Mouse (Mus musculus) erythroblast, adult 5-6 weeks (primary cell): ENCODE data around the gene Lat2. TPM values are rescaled to one million over a fixed set of nuclear protein-coding genes. Genes with fewer than 3 reads are reported as not detected.
A peak's percentile ranks its signal among the peaks of the same experiment; 100 is the strongest.

ENCODE experiments used
- ATAC-seq: replicated peaks from 2 replicates; pipeline ENCODE4 v1.8.0; 2016; ENCODE audit warnings: moderate number of reproducible peaks, mild to moderate bottlenecking, moderate TSS enrichment, inconsistent platforms; ENCODE audit not compliant: poor library complexity, low FRiP score, severe bottlenecking
- total RNA-seq, 2 experiments: library from RNA; stranded (forward) in 1 of 2; stranded (reverse) in 1 of 2; fragments of 150-400 nt in 1 of 2; fragments of 200-764, 138-1000 nt in 1 of 2; gene quantifications; 2 replicates each; pipeline versions ENCODE4 v1.2.3 to v1.2.4; 2015 to 2017; ENCODE audit warnings: low replicate concordance in 2 of 2

Lat2 gene
- total RNA-seq, 2 experiments from 2014 or later, result 1.5 to 10.9 TPM

- ATAC-seq, result no peak
Observed at GRCm38 (mm10) chr5:134615380-134615779, 555 bp upstream of the Lat2 start.

- no peak for ATAC-seq
Observed at GRCm38 (mm10) chr5:134614296-134614695, 529 bp downstream of the Lat2 start.

- no peak for ATAC-seq
Observed at GRCm38 (mm10) chr5:134613727-134614126, 1.1 kb downstream of the Lat2 start.

- ATAC-seq, result no peak
Observed at GRCm38 (mm10) chr5:134611810-134612521, 2.9 kb downstream of the Lat2 start.

- no peak for ATAC-seq
Observed at GRCm38 (mm10) chr5:134609916-134610643, 4.7 kb downstream of the Lat2 start.

GRCm38 (mm10) chr5:134607121-134607520, 7.7 kb downstream of the Lat2 start:
- no peak for ATAC-seq

GRCm38 (mm10) chr5:134606314-134606713, 8.5 kb downstream of the Lat2 start:
- no peak for ATAC-seq

- no peak for ATAC-seq
Observed at GRCm38 (mm10) chr5:134604376-134604775, 10.4 kb downstream of the Lat2 start.

GRCm38 (mm10) chr5:134597711-134598110, 17.1 kb downstream of the Lat2 start:
- no peak for ATAC-seq

- peak; percentile 88 for ATAC-seq
Observed at GRCm38 (mm10) chr5:134593093-134593492, 21.7 kb downstream of the Lat2 start.

- no peak for ATAC-seq
Observed at GRCm38 (mm10) chr5:134592026-134592581, 22.7 kb downstream of the Lat2 start.

GRCm38 (mm10) chr5:134589900-134590299, 24.9 kb downstream of the Lat2 start:
- no peak for ATAC-seq

GRCm38 (mm10) chr5:134584798-134585197, 30.0 kb downstream of the Lat2 start:
- no peak for ATAC-seq

- ATAC-seq, result no peak
Observed at GRCm38 (mm10) chr5:134583884-134584213, 31.0 kb downstream of the Lat2 start.

GRCm38 (mm10) chr5:134583006-134583883, 31.6 kb downstream of the Lat2 start:
- no peak for ATAC-seq

GRCm38 (mm10) chr5:134582221-134582907, 32.5 kb downstream of the Lat2 start:
- ATAC-seq, result peak; percentile 99

GRCm38 (mm10) chr5:134581146-134581545, 33.7 kb downstream of the Lat2 start, which contains the start of gene Rfc2:
Gene Rfc2, plus strand, starts transcription at chr5:134581366.
- ATAC-seq, result no peak

- no peak for ATAC-seq
Observed at GRCm38 (mm10) chr5:134579135-134579534, 35.7 kb downstream of the Lat2 start.

- ATAC-seq, result no peak
Observed at GRCm38 (mm10) chr5:134577534-134577933, 37.3 kb downstream of the Lat2 start.
